Mouse (Mus musculus) CH12.LX (cell line): Measurements from ENCODE around the gene Chrna10.

Experiments used
- CHD2 ChIP-seq: IDR thresholded peaks from 2 replicates; pipeline ENCODE4 v1.6.1; 2011; ENCODE audit warnings: low read length, improper control_type of control experiment
- CTCF ChIP-seq, 2 experiments: IDR thresholded peaks in 1 of 2; conservative IDR thresholded peaks in 1 of 2; 2 replicates each; pipeline ENCODE4 v1.5.1; 2011 to 2012; ENCODE audit warnings: low read depth in 2 of 2, low read length in 2 of 2, improper control_type of control experiment in 1 of 2, inconsistent platforms in 1 of 2, mild to moderate bottlenecking in 1 of 2, moderate library complexity in 1 of 2
- EP300 ChIP-seq: IDR thresholded peaks from 2 replicates; pipeline ENCODE4 v1.6.1; 2011; ENCODE audit warnings: low read length, improper control_type of control experiment
- HCFC1 ChIP-seq: IDR thresholded peaks from 2 replicates; pipeline ENCODE4 v1.6.1; 2012; ENCODE audit warnings: low read depth, mild to moderate bottlenecking, inconsistent platforms, low read length, improper control_type of control experiment
- JUN ChIP-seq: IDR thresholded peaks from 2 replicates; pipeline ENCODE4 v1.6.1; 2011; ENCODE audit warnings: low read depth, mild to moderate bottlenecking, low read length, improper control_type of control experiment, moderate library complexity; ENCODE audit not compliant: insufficient read depth
- MAFK ChIP-seq: IDR thresholded peaks from 2 replicates; pipeline ENCODE4 v1.6.1; 2011; ENCODE audit warnings: low read length, improper control_type of control experiment; ENCODE audit not compliant: insufficient replicate concordance
- MAX ChIP-seq: IDR thresholded peaks from 2 replicates; pipeline ENCODE4 v1.6.1; 2011; ENCODE audit warnings: low read length, improper control_type of control experiment
- NRF1 ChIP-seq: IDR thresholded peaks from 2 replicates; pipeline ENCODE4 v1.6.1; 2014; ENCODE audit warnings: low read depth, mild to moderate bottlenecking, inconsistent platforms, low read length, improper control_type of control experiment, moderate library complexity
- POLR2A ChIP-seq: IDR thresholded peaks from 2 replicates; pipeline ENCODE4 v1.6.1; 2011; ENCODE audit warnings: low read depth, mild to moderate bottlenecking, improper control_type of control experiment, low read length
- SMC3 ChIP-seq: IDR thresholded peaks from 2 replicates; pipeline ENCODE4 v1.6.1; 2011; ENCODE audit warnings: low read depth, low read length, improper control_type of control experiment
- ZMIZ1 ChIP-seq: IDR thresholded peaks from 2 replicates; pipeline ENCODE4 v1.6.1; 2012; ENCODE audit warnings: low read depth, mild to moderate bottlenecking, inconsistent platforms, low read length, improper control_type of control experiment
- ZNF384 ChIP-seq: IDR thresholded peaks from 2 replicates; pipeline ENCODE4 v1.6.1; 2012; ENCODE audit warnings: low read depth, low read length, improper control_type of control experiment, inconsistent platforms

- TF ChIP-seq MAFK, result no peak
- no peak for TF ChIP-seq POLR2A
- no peak for TF ChIP-seq CTCF (conservative IDR thresholded peaks at IDR 0.05 in 1 of 2, IDR thresholded peaks at IDR 0.05 in 1 of 2; ENCODE audit: low read depth in 2 of 2, low read length in 2 of 2)
- TF ChIP-seq NRF1, result no peak
- no peak for TF ChIP-seq ZMIZ1
- TF ChIP-seq MAX, result no peak
- TF ChIP-seq EP300, result no peak
- TF ChIP-seq JUN, result no peak
- no peak for TF ChIP-seq CHD2
- TF ChIP-seq HCFC1, result no peak
- no peak for TF ChIP-seq SMC3
- TF ChIP-seq ZNF384, result no peak
Measured at GRCm38 (mm10) chr7:102063891-102064290, 52.7 kb downstream of the Chrna10 start.
